Mouse (Mus musculus) v-Abl transformed pro-B cells (cell line): ENCODE results near the gene Tpp2.
"Not testable (repeated sequence)": the region's sequence is repeated elsewhere in the genome, so short reads cannot be mapped to it uniquely, and the experiment has no call there.

ENCODE experiments used
- in situ Hi-C, 2 experiments: fragments of 400-800 bp; cut with MboI; formaldehyde crosslinking; loops; one replicate each; pipeline ENCODE4 v1.15.1; 2025; ENCODE audit not compliant: unreplicated experiment in 2 of 2

Tpp2 gene

GRCm38 (mm10) chr1:43933488-43934415 lies at the start of gene Tpp2:
Gene Tpp2 (plus strand): TSS chr1:43933647.
- in situ Hi-C loops = no loop called here

DNA sequence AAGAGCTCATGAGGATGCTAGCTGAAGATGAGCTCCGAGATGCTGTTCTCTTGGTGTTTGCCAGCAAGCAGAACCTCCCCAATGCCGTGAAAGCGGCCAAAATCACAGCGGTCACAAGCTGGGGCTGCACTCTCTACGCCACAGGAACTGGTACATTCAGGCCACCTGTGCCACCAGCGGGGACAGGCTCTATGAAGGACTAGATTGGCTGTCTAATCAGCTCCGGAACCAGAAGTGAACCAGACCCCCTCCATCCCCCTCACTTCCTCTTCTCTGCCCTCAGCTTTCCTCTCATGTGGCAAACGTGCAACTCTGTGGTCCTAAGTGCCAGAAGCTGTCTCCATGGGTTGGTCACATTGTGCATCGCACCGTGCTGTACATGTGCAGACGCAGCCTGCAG lies 45.1 kb upstream of the Tpp2 start:
- in situ Hi-C loops = not testable (repeated sequence)

GRCm38 (mm10) chr1:43895742-43896141 lies 37.7 kb upstream of the Tpp2 start:
- in situ Hi-C loops = loop anchor here (5.0 kb wide), 3 partner anchors 68 to 342 kb away; partner anchors contain the start of gene Uxs1 (in 1 of the 2)

- in situ Hi-C loops = loop anchor here (5.0 kb wide), 3 partner anchors 70 to 340 kb away; partner anchors contain the start of gene Uxs1 (in 1 of the 2)
Observed at GRCm38 (mm10) chr1:43897131-43897530, 36.3 kb upstream of the Tpp2 start.

DNA sequence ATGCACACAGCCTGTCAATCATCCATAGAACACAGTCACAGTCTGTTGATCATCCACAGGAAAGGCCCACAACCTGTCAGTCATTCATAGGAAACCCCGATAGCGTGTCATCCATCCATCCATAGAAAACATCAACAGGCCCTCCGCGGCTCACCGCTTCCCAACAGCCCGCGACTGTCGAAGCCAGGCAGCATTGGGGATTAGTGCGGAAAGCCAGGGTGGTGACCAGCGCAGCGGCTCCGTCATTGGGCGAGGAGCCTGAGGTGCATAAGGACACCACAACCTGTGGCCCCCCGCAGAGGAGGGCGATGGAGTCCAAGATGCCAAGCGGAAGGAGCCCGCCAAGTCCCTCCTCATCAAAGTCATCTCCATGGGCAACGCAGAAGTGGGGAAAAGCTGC lies 35.5 kb upstream of the Tpp2 start:
- in situ Hi-C loops = loop anchor here (5.0 kb wide), 3 partner anchors 71 to 339 kb away; partner anchors contain the start of gene Uxs1 (in 1 of the 2)

GRCm38 (mm10) chr1:43898991-43899714 lies 34.3 kb upstream of the Tpp2 start:
- in situ Hi-C loops = loop anchor here (5.0 kb wide), 3 partner anchors 72 to 338 kb away; partner anchors contain the start of gene Uxs1 (in 1 of the 2)

GRCm38 (mm10) chr1:43902417-43902816 lies 31.0 kb upstream of the Tpp2 start:
- in situ Hi-C loops = loop anchor here (5.0 to 10.0 kb wide), 4 partner anchors 140 to 335 kb away; partner anchors contain the start of gene Gm8251 (in 2 of the 2)

DNA sequence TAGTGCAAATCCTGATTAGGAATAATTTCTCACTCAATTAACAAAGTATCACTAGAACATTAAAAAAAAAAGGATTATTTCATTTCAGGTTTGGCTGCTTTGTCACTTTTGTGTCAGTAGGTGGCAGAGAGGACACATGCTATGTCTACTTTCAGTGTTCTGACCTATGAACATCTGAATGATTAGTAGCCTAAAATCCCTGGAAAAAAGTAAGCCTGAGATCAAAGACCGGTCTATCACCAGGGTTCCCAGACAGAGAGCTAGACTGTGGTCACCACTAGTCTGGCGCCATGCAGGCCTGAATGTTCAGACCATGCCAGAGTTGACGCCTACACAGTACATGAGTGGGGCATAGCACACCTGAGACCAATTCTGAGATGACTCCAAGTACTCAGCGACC lies 30.6 kb upstream of the Tpp2 start:
- in situ Hi-C loops = loop anchor here (5.0 to 10.0 kb wide), 4 partner anchors 141 to 334 kb away; partner anchors contain the start of gene Gm8251 (in 2 of the 2)

GRCm38 (mm10) chr1:43915428-43915827 lies 18.0 kb upstream of the Tpp2 start:
- in situ Hi-C loops = no loop called here

- in situ Hi-C loops = no loop called here
Observed at GRCm38 (mm10) chr1:43916854-43917253, 16.6 kb upstream of the Tpp2 start.

DNA sequence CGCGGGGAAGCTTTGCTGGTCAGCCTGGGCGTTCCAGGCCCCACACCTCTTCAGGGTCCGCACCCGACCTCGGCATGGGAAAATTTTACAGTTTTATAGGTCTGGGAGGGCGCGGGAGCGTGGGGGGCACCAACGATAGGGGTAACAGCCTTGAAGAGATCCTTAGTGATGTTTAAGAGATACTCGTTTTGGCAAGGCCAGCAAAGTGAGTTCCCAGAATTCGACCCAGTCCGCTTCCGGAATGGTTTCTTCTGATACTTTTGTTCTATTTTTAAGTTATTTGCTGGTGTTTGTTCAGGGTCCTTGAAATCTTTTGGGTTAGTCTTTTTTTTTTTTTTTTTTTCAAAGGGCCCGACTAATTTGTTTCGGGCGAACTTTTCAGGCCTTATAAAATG lies 966 bp downstream of the Tpp2 start:
- in situ Hi-C loops = no loop called here

GRCm38 (mm10) chr1:43939310-43939709 lies 5.9 kb downstream of the Tpp2 start:
- in situ Hi-C loops = no loop called here

- in situ Hi-C loops = no loop called here
Observed at GRCm38 (mm10) chr1:43941476-43942217, 8.2 kb downstream of the Tpp2 start.

DNA sequence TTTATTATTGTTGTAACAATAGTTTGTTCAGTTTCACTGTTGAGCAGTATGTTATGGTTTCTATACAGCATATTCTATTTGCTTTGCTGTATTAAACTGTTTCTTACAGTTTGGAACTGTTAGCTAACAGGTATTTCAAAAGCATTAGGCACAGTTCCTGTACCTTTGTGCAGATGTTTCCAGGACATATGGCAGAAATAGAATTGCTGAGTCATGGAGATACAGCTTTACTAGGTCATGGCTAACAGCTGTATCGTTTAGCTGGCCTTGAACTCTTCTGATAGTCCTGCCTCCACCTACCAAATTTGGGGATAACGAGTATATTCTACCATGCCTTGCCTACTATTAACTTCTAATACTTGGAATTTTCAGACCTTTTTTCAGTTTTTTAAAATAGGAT lies 9.4 kb downstream of the Tpp2 start:
- in situ Hi-C loops = no loop called here

GRCm38 (mm10) chr1:43953679-43954078 lies 20.2 kb downstream of the Tpp2 start:
- in situ Hi-C loops = no loop called here

DNA sequence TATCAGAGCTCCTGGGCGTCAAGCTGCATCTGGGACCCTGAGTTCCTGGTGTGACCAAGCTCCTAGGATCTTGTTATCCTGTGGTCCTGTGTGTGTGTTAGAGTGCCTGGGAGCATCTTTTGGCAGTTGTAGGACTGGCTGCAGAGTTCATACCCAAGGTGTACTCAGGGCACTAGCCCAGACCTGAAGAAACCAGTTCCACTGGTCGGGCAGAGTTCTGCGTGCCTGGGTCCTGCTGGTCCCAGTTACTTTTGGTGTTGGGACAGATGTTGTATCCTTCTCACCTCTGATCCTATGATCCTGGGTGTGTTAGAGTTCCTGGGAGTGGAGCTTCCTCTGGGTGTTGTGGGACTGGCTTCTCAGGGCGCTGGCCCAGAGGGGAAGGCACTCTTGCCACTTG lies 30.9 kb downstream of the Tpp2 start:
- in situ Hi-C loops = loop anchor here in 1 of 2 experiments (5.0 kb wide), 1 partner anchor 33 kb away; no protein-coding TSS in a partner anchor

DNA sequence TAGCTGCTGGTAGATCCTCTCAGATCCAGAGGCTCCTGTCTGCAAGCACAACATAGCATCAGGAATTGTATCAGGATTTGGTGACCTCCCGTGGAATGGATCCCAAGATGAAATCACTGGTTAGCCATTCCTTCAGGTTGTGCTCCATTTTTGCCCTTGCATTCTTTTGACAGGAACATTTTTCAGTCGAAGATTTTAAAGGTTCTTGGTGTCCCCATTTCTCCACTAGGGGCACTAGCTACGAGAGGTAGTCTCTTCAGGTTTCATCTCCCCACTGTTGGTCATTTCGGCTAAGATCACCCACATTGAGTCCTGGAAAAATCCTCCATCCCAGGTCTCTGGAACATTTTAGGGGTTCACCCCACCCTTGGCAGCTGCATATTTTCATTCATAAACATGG lies 33.3 kb downstream of the Tpp2 start:
- in situ Hi-C loops = no loop called here

GRCm38 (mm10) chr1:43969361-43969760 lies 35.9 kb downstream of the Tpp2 start:
- in situ Hi-C loops = no loop called here

DNA sequence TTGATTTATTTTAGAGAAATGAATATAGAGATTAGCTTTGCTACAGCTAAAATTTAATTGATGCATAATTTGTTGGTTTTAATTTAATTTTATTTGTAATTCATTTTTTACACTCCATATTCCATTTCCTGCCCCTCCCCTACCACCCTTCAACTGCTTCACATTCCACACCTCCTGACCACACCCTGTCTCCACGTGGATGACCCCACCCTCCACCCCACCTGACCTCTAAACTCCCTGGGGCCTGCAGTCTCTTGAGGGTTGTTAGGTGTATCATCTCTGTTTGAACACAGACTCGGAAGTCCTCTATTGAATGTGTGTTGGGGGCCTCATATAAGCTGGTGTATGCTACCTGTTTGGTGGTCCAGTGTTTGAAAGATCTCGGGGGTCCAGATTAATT lies 37.6 kb downstream of the Tpp2 start:
- in situ Hi-C loops = no loop called here

- in situ Hi-C loops = loop anchor here in 1 of 2 experiments (5.0 kb wide), 1 partner anchor 35 kb away; no protein-coding TSS in a partner anchor
Observed at GRCm38 (mm10) chr1:43996914-43997589, 63.6 kb downstream of the Tpp2 start.
